In genomic region chr15:102673548-102673947, GRCm38 (mm10) we compare ENCODE assay signal across 9 mouse cellular contexts. TPM values are rescaled to one million over a fixed set of nuclear protein-coding genes. Genes with fewer than 3 reads are reported as not detected.
DNase-seq lines count a peak whose midpoint lies in the region; ATAC-seq and TF ChIP-seq lines count a peak whose summit lies in the region.
"Had no signal": no experiment of that assay in that cellular context is flagged by ENCODE, and none has a peak within 500 bp of the region (broad histone marks: within the 10 kb centered on the region; RNA-seq: fewer than 3 reads in every experiment).

No protein-coding gene starts in this region.

- no peak for TF ChIP-seq CTCF in lung, adult 2 months (IDR thresholded peaks at IDR 0.05; ENCODE audit: insufficient read depth, low read length)

- ATAC-seq in CD4-positive, CD25-positive, alpha-beta regulatory T cell, adult 4 months: no peak

- 6% methylated on average over 10 of the region's 10 CpGs for WGBS in hindbrain, embryonic 10.5 days
- 18% methylated on average over 10 of the region's 10 CpGs for WGBS in lung, adult 2 months

- H3K4me1 ChIP-seq in hindbrain, embryonic 10.5 days (replicated peaks): peaks cover 44% of the 10 kb centered on the region
- H3K4me1 ChIP-seq in lung, adult 2 months (ENCODE audit: control insufficient read depth, insufficient read depth, low read length): peaks cover 3% of the 10 kb centered on the region; the same call in 1 of the 2 replicates

- TF ChIP-seq POLR2A in lung, adult 2 months (IDR thresholded peaks at IDR 0.05; ENCODE audit: borderline replicate concordance, extremely low read depth, low read depth, low read length): peak; percentile 70; the same call in 1 of the 2 replicates

- H3K36me3 ChIP-seq in hindbrain, embryonic 10.5 days: peaks cover 5% of the 10 kb centered on the region; the same call in 1 of the 2 replicates

- no peaks in the 10 kb centered on the region for H3K27me3 ChIP-seq in hindbrain, embryonic 10.5 days (ENCODE audit: insufficient read depth, poor library complexity, severe bottlenecking)

- H3K4me3 ChIP-seq in hindbrain, embryonic 10.5 days: peak overlapping the region; percentile 88
- H3K4me3 ChIP-seq in lung, adult 2 months (replicated peaks; ENCODE audit: extremely low read depth, low read depth, low read length): peak overlapping the region; percentile 7

- no peaks in the 10 kb centered on the region for H3K9me3 ChIP-seq in hindbrain, embryonic 10.5 days

- DNase-seq in MN1 (ENCODE audit: low spot score): peak; percentile 97
- peak; percentile 41 for DNase-seq in cerebellum, adult 8-10 months
- DNase-seq in frontal cortex, adult 2 months (ENCODE audit: extremely low spot score in 1 of 2, low spot score in 1 of 2): peak; percentile 67 to 77
- DNase-seq in hindbrain, embryonic 10.5 days (ENCODE audit: low spot score): peak; percentile 70
- peak; percentile 81 for DNase-seq in layer of hippocampus, adult 9-11 months
- DNase-seq in lung, adult 2 months: peak; percentile 58
- peak; percentile 80 for DNase-seq in retina, embryonic 14.5 days (ENCODE audit: low spot score)

- peak overlapping the region; percentile 100 for H3K27ac ChIP-seq in hindbrain, embryonic 10.5 days
- H3K27ac ChIP-seq: macrophage had no signal

RNA-seq across cellular contexts. Expression of gene Atp5g2, which starts 1.4 kb away (rescaled TPM):
- polyA plus RNA-seq in frontal cortex, adult 2 months (2012; rRNA removed): 322 and 324 TPM in 2 replicates
- 63.3 and 73.4 TPM in 2 replicates for polyA plus RNA-seq in hindbrain, embryonic 10.5 days (2016; fragmentation: Nextera tagmentation; extraction: Ambion mirVana)
- polyA plus RNA-seq in lung, adult 2 months (2012; rRNA removed): 250 and 262 TPM in 2 replicates
- polyA plus RNA-seq in CD4-positive, CD25-positive, alpha-beta regulatory T cell, adult 4 months (2017; shearing (Covaris generic)): 10 to 100 TPM; 59.6 to 89.5 TPM

RNA-seq across cellular contexts. Expression of gene Atf7, which starts 48.3 kb away (rescaled TPM):
- 44.1 and 45.1 TPM in 2 replicates for polyA plus RNA-seq in frontal cortex, adult 2 months (2012; rRNA removed)
- 17.5 and 20.4 TPM in 2 replicates for polyA plus RNA-seq in hindbrain, embryonic 10.5 days (2016; fragmentation: Nextera tagmentation; extraction: Ambion mirVana)
- 90.4 and 119 TPM in 2 replicates for polyA plus RNA-seq in lung, adult 2 months (2012; rRNA removed)
- 10 to 100 TPM; 41.4 to 42.2 TPM for polyA plus RNA-seq in CD4-positive, CD25-positive, alpha-beta regulatory T cell, adult 4 months (2017; shearing (Covaris generic))

RNA-seq across cellular contexts. Expression of gene Calcoco1, which starts 48.4 kb away (rescaled TPM):
- polyA plus RNA-seq in frontal cortex, adult 2 months (2012; rRNA removed): 64.9 and 69.7 TPM in 2 replicates
- polyA plus RNA-seq in hindbrain, embryonic 10.5 days (2016; fragmentation: Nextera tagmentation; extraction: Ambion mirVana): 32.1 and 38.5 TPM in 2 replicates
- 76.5 and 105 TPM in 2 replicates for polyA plus RNA-seq in lung, adult 2 months (2012; rRNA removed)
- polyA plus RNA-seq in CD4-positive, CD25-positive, alpha-beta regulatory T cell, adult 4 months (2017; shearing (Covaris generic)): 10 to 100 TPM; 37.8 to 60.1 TPM

RNA-seq across cellular contexts. Expression of gene Gm28047, which starts 48.7 kb away (rescaled TPM):
- polyA plus RNA-seq in frontal cortex, adult 2 months (2012; rRNA removed): 0.08 TPM in 1 of 2 replicates, not detected in the other
- polyA plus RNA-seq in hindbrain, embryonic 10.5 days (2016; fragmentation: Nextera tagmentation; extraction: Ambion mirVana): not detected in 2 replicates
- polyA plus RNA-seq in lung, adult 2 months (2012; rRNA removed): 0.11 and 0.22 TPM in 2 replicates
- polyA plus RNA-seq in CD4-positive, CD25-positive, alpha-beta regulatory T cell, adult 4 months (2017; shearing (Covaris generic)): 1 to 10 TPM in 1 of 2 experiments, not detected in 1; 1.5 TPM

Comparison
In these comparisons a context has a peak if more than half of its experiments do, and no peak if none do; other contexts are left out.
1. DNase-seq: peak in every context shown above with its lines; median percentile 97 in MN1; 81 in layer of hippocampus, adult 9-11 months; 80 in retina, embryonic 14.5 days; 72 in frontal cortex, adult 2 months; 70 in hindbrain, embryonic 10.5 days; 58 in lung, adult 2 months; 41 in cerebellum, adult 8-10 months.